Comparison of ENCODE assay signal across 9 mouse cellular contexts in genomic region chr12:39510073-39510812, GRCm38 (mm10).
DNase-seq lines count a peak whose midpoint lies in the region; TF ChIP-seq lines count a peak whose summit lies in the region.
"Had no signal": no experiment of that assay in that cellular context is flagged by ENCODE, and none has a peak within 500 bp of the region (broad histone marks: within the 10 kb centered on the region; RNA-seq: fewer than 3 reads in every experiment).

No protein-coding gene starts in this region.

- H3ac ChIP-seq in C2C12 (ENCODE audit: control insufficient read depth, insufficient read length, low read depth): no peak overlapping the region

- H3K27ac ChIP-seq in kidney, adult 2 months (ENCODE audit: insufficient read depth, low read depth, low read length): no peak overlapping the region
- H3K27ac ChIP-seq: liver, embryonic 15.5 days had no signal

- H3K79me3 ChIP-seq in C2C12 (ENCODE audit: low read depth): no peaks in the 10 kb centered on the region

- no peaks in the 10 kb centered on the region for H3K79me2 ChIP-seq in C2C12 (ENCODE audit: control insufficient read depth, insufficient read depth)

- TF ChIP-seq CTCF in C2C12 (IDR thresholded peaks at IDR 0.05; ENCODE audit: control insufficient read depth, insufficient read depth, insufficient read length): peak; percentile 80
- peak; percentile 62 for TF ChIP-seq CTCF in kidney, adult 2 months (conservative IDR thresholded peaks at IDR 0.05; ENCODE audit: insufficient read depth, insufficient read length, low read depth, low read length)

- H3K27me3 ChIP-seq in C2C12 (ENCODE audit: control insufficient read depth, insufficient read depth, insufficient read length): no peaks in the 10 kb centered on the region
- no peaks in the 10 kb centered on the region for H3K27me3 ChIP-seq in kidney, adult 2 months (replicated peaks; ENCODE audit: control insufficient read depth, insufficient read depth, low read length)
- H3K27me3 ChIP-seq: liver, embryonic 15.5 days had no signal

- TF ChIP-seq POLR2A in kidney, adult 2 months (IDR thresholded peaks at IDR 0.05; ENCODE audit: low read depth, low read length): no peak

- DNase-seq in adrenal gland, adult 18-20 months (ENCODE audit: low spot score in 2 of 2): peak; percentile 30 to 35
- DNase-seq in embryo, embryonic 11 days: peak; percentile 84
- DNase-seq in heart, adult 8-10 months (ENCODE audit: low spot score): peak; percentile 57
- peak; percentile 72 for DNase-seq in kidney, adult 2 months
- peak; percentile 56 for DNase-seq in left cerebral cortex, postnatal 4 days
- DNase-seq in naive thymus-derived CD4-positive, alpha-beta T cell, adult 2 months (ENCODE audit: low read depth): peak; percentile 74
- DNase-seq in testis, postnatal 10 days (ENCODE audit: low spot score): peak; percentile 58

- 24% methylated on average over 13 of the region's 13 CpGs for WGBS in kidney, adult 2 months

- intact Hi-C loops in left cerebral cortex, postnatal 4 days (cut with DNase I): loop anchor here (2.0 kb wide), 2 partner anchors 527 to 655 kb away; no protein-coding TSS in a partner anchor

- no peak overlapping the region for H3K4me3 ChIP-seq in C2C12 (ENCODE audit: insufficient read depth, poor library complexity, severe bottlenecking)
- no peak overlapping the region for H3K4me3 ChIP-seq in kidney, adult 2 months (ENCODE audit: insufficient read depth, low read depth, low read length)
- H3K4me3 ChIP-seq: liver, embryonic 15.5 days had no signal

- no peaks in the 10 kb centered on the region for H3K36me3 ChIP-seq in C2C12 (ENCODE audit: control insufficient read depth, insufficient read depth)
- H3K36me3 ChIP-seq in kidney, adult 2 months (ENCODE audit: control insufficient read depth, insufficient read depth, low read length): no peaks in the 10 kb centered on the region
- H3K36me3 ChIP-seq: liver, embryonic 15.5 days had no signal

- H3K4me1 ChIP-seq in kidney, adult 2 months (ENCODE audit: control insufficient read depth, insufficient read depth, low read length): no peaks in the 10 kb centered on the region
- H3K4me1 ChIP-seq: liver, embryonic 15.5 days had no signal

TF ChIP-seq in C2C12, 6 proteins besides CTCF, POLR2A, EP300 and RAD21:
- TF ChIP-seq FOSL1 (IDR thresholded peaks at IDR 0.05; ENCODE audit: insufficient read depth, low read length, poor library complexity, severe bottlenecking): no peak
- TF ChIP-seq MAX (IDR thresholded peaks at IDR 0.05): no peak
- TF ChIP-seq USF1 (IDR thresholded peaks at IDR 0.05; ENCODE audit: low read depth): no peak
- no peak for TF ChIP-seq MYOG (IDR thresholded peaks at IDR 0.05; ENCODE audit: control insufficient read depth, extremely low read depth, insufficient read length)
- TF ChIP-seq MYOD1 (IDR thresholded peaks at IDR 0.05; ENCODE audit: control insufficient read depth, insufficient read length, low read depth): no peak
- TF ChIP-seq CEBPB (IDR thresholded peaks at IDR 0.05; ENCODE audit: low read depth): no peak

Comparison
In these comparisons a context has a peak if more than half of its experiments do, and no peak if none do; other contexts are left out.
1. DNase-seq: peak in every context shown above with its lines; median percentile 84 in embryo, embryonic 11 days; 74 in naive thymus-derived CD4-positive, alpha-beta T cell, adult 2 months; 72 in kidney, adult 2 months; 58 in testis, postnatal 10 days; 57 in heart, adult 8-10 months; 56 in left cerebral cortex, postnatal 4 days; 32 in adrenal gland, adult 18-20 months.